Mouse (Mus musculus): Measurements from ENCODE around the gene Ift20.

Gene Ift20

DNA sequence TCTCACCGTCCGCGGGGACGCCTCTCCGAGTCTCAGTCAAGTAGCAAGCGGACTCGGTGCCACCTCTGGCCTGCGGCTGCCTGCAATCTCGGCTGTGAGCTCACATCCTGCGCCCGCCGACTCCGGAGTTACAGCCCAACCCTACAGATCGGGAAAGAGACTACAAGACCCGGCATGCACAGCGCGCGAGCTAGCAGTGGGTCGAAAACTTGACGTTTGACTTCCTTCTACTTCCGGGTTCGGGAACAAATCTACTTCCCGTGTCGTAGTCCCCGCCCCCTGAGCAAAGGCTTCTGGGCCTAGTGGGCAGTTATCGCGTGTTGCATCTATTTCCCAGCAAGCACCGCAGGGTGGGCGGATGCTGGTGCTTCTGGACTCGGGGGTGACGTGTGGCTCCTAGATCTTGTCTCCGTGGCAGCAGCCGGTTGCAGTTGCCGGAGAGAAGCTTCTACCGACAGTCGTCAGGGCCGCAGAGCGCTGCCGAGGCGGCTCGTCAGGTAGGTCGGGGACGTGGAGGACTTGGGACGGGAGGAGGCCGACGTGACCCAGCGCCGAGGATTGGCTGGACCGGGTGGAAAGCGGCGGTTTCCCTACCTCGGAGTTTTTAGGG lies at the start of gene Ift20, which contains the start of gene Tnfaip1:
Gene Ift20, plus strand, starts transcription at position 282 of the 610 bp plus-strand sequence.
Gene Tnfaip1, minus strand, starts transcription at position 253 of the 610 bp plus-strand sequence.
- in situ Hi-C loops (cut with MboI, MseI) = no loop called here

- in situ Hi-C loops (cut with MboI, MseI) = no loop called here
Observed at GRCm38 (mm10) chr11:78488168-78488567, 48.0 kb upstream of the Ift20 start.

- in situ Hi-C loops (cut with MboI, MseI) = no loop called here
Observed at GRCm38 (mm10) chr11:78490781-78491241, 45.4 kb upstream of the Ift20 start.

GRCm38 (mm10) chr11:78495904-78496303 lies 40.3 kb upstream of the Ift20 start:
- in situ Hi-C loops (cut with MboI, MseI) = no loop called here

DNA sequence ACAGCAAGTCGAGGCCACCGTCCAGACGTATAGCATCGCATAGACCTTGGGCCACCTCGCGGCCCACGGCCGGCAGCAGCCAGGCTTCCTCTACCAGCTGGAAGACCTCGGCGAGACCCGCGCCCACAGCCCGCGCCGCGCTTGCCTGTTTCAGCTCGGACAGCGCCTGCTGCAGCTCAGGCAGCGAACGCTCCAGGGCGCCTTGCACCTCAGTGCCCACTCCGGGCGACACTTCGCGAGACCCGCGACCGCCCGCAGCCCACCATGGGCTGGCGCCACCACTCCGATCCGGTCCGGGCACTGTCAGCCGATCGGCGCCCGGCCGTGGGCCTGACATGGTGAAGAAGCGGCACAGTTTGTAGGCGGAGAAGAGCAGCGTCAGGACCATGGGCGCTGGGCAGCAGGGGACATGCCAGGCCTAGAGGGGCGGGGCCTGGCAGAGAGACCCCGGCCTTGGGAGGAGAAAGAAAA lies 39.1 kb upstream of the Ift20 start:
- in situ Hi-C loops (cut with MboI, MseI) = no loop called here

DNA sequence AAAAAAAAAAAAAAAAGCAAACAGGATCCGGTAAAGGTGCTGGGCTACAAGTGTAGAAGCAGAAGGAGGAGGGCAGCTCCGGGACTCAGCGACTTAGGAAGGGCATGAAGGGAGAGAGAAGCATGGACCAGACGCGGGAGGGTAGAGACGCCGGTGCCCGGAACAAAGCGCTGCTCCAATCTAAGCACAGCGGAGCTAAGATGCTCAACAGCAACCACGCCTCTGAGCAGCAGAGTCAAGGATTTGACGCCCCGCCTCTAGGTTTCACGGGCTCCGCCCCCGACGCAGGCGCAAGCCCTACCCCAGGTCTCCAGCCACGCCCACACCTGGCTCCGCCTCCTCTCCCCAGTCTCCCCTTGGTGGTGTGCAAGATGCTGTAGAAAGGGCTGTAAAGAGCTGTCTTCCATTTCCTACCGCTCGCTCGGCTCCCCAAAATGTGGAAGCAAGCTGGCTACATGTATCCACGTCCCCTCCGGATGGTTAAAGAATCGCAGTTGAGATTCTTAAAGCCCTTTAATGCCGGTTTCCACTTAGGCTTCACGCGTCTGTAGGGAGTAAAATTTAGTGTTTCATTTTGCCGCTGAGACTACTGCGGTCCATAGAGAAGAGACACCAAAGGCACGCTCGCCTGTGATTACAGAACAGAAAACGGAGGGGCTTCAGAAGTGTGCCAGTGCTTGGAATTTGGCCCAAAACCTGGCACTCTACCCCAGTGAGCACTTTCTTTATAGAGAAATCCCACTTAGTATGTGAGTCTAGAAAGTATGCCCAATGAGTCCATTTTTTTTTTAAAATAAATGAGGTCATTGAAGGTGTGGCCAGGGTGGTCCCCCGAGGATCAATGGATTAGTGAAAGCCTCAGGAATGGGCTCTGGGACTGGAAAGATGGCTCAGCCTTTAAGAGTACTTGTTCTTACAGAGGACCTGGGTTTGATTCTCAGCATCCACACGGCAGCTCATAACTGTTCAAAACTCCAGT lies 38.3 kb upstream of the Ift20 start, which contains the start of gene Sarm1:
Gene Sarm1, minus strand, starts transcription at position 211 of the 979 bp plus-strand sequence.
- in situ Hi-C loops (cut with MboI, MseI) = no loop called here

GRCm38 (mm10) chr11:78499004-78499403 lies 37.2 kb upstream of the Ift20 start, which contains the start of gene Vtn:
Gene Vtn (plus strand): TSS chr11:78499091.
- in situ Hi-C loops (cut with MboI, MseI) = no loop called here

GRCm38 (mm10) chr11:78499543-78499942 lies 36.6 kb upstream of the Ift20 start:
- in situ Hi-C loops (cut with MboI, MseI) = no loop called here

- in situ Hi-C loops (cut with MboI, MseI) = loop anchor here (10.0 kb wide), 1 partner anchor 1464 kb away; the partner anchor contains the start of gene Utp6
Observed at GRCm38 (mm10) chr11:78500623-78501202, 35.4 kb upstream of the Ift20 start.

- in situ Hi-C loops (cut with MboI, MseI) = loop anchor here (10.0 kb wide), 1 partner anchor 1463 kb away; the partner anchor contains the start of gene Utp6
Observed at GRCm38 (mm10) chr11:78501529-78501928, 34.6 kb upstream of the Ift20 start.

- in situ Hi-C loops (cut with MboI, MseI) = loop anchor here (10.0 kb wide), 1 partner anchor 1462 kb away; the partner anchor contains the start of gene Utp6
Observed at GRCm38 (mm10) chr11:78502909-78503650, 33.1 kb upstream of the Ift20 start, which contains the start of gene Sebox. Gene Sebox (plus strand): TSS chr11:78503447.

DNA sequence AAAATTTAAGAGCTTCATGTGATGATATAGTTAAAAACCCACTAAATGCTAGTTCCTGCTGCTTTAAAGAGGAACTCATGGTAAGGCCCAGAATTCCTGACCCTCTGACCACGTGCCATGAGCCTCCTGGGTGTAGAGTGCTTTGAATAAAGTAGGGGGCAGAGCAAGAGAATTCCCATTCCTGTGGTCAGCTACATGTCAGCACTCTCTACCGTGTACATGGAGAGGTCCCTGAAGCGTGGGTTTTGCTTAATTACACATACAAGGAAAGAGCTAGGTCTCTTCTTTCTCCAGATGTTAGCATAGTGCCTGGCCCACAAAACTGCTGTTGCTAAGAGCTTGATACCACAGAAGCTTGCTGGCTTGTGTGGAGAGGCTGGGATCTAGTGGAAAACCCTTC lies 30.7 kb upstream of the Ift20 start:
- in situ Hi-C loops (cut with MboI, MseI) = loop anchor here (10.0 kb wide), 1 partner anchor 1459 kb away; the partner anchor contains the start of gene Utp6

DNA sequence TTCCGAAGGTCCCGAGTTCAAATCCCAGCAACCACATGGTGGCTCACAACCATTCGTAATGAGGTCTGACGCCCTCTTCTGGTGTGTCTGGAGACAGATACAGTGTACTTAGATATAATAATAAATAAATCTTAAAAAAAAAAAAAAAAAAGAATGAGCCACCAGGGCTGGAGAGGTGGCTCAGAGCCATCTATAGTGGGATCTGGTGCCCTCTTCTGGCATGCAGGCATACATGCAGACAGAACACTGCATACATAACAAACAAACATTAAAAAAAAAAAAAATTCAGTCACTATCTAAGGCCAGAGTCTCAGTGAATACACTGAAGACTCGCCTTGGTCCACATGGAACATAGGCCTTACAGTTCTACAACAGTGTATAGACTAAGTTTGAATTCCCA lies 27.0 kb upstream of the Ift20 start:
- in situ Hi-C loops (cut with MboI, MseI) = loop anchor here (10.0 kb wide), 1 partner anchor 1456 kb away; the partner anchor contains the start of gene Utp6

- in situ Hi-C loops (cut with MboI, MseI) = no loop called here
Observed at GRCm38 (mm10) chr11:78512025-78512957, 23.9 kb upstream of the Ift20 start, which contains the start of the genes Tmem199 and Poldip2. Gene Tmem199 (minus strand): TSS chr11:78512172. Gene Poldip2 (plus strand): TSS chr11:78512193.

DNA sequence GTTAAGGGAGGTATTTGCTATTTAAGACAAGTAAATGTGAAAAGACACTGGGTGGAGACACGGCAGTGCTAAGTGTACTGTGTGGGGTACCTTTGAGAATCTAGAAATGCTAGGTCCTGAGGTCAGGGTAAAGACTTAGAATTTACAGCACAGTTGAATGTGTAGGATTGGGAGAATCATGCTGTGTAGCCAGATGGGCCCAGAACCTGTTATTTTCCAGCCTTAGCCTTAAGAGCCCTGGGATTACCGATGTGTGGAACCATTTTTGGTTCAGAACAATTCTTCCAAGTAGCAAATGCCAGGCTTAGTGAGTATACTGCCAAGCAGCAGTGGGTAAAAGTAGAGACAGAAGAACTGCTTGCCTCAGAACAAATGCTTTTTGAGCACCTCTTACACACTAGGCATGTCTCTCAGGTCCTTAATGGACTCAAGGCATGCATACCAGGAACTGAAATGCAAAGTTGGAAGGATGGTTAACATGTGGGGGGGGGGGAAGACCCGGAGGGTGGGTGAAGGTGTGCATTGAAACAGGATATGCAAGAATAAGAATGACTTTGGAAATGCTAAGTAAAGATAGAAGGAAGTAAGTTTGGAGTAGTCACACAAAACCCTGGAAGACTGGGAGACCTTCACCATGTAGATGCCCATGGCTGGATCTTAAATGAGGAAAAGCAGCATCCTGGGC lies 22.9 kb upstream of the Ift20 start:
- in situ Hi-C loops (cut with MboI, MseI) = no loop called here

GRCm38 (mm10) chr11:78515549-78516325 lies 20.4 kb upstream of the Ift20 start:
- in situ Hi-C loops (cut with MboI, MseI) = no loop called here

DNA sequence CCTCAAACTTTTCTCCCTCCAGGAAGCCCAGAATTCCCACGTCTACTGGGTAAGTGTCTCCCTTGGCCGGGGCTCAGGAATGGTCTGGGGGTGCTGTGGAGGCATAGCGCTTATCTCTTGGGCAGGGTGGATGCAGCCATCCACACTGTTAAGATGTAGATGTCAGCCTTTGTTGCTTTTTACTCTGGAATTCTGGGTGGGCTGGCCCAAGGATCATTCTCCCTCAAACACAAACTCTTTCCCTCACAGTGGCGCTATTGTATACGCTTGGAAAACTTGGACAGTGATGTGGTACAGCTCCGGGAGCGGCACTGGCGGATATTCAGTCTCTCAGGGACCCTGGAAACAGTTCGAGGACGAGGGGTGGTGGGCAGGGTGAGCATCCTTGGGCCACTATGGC lies 17.2 kb upstream of the Ift20 start:
- in situ Hi-C loops (cut with MboI, MseI) = no loop called here

GRCm38 (mm10) chr11:78521880-78522279 lies 14.3 kb upstream of the Ift20 start:
- in situ Hi-C loops (cut with MboI, MseI) = no loop called here

All from T-helper 1 cell (primary cell).